Mouse (Mus musculus): ENCODE measurements around the gene Ranbp1.

DNA sequence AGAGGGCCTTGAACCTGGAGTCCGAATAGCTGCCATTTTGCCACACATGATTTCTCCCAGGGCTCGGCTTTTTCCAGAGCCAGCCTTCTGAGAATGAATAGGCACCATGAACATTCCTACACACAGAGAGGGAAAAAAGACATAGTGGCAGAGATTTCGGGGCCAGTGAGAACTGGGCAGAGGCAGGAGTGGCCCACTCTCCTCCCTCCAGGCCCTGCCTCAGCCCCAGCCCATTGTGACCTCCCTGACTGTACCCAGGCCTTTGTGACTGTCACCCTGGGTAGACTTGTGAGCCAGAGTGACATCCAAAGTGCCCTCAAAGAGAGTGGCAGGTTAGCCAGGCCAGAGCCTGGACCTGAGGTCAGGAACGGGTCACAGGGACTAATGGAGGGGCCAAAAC lies 31.0 kb downstream of the Ranbp1 start, which contains the start of gene Ccdc188:
- TF ChIP-seq POLR2A (IDR thresholded peaks at IDR 0.05; ENCODE audit: low read depth, low read length) (no peak), CTCF (IDR thresholded peaks at IDR 0.05; ENCODE audit: borderline replicate concordance, insufficient read depth, low read length) (no peak)

Data from embryonic fibroblast, embryonic 13.5 days (primary cell).